Mouse (Mus musculus) kidney, postnatal 4 days (tissue): ENCODE measurements around the gene Trim65.
A peak's percentile ranks its signal among the peaks of the same experiment; 100 is the strongest.
"Not testable (repeated sequence)": the region's sequence is repeated elsewhere in the genome, so short reads cannot be mapped to it uniquely, and the experiment has no call there.

Source experiments
- DNase-seq, 2 experiments: peaks; one replicate each; pipeline ENCODE4 v3.0.0; 2021; ENCODE audit warnings: mixed read lengths in 2 of 2

The Trim65 gene

GRCm38 (mm10) chr11:116138468-116139138 lies 7.7 kb upstream of the Trim65 start, which contains the start of gene Mrpl38:
Gene Mrpl38, minus strand, starts transcription at chr11:116138868.
- peak; percentile 92 to 94 for DNase-seq

- DNase-seq: no peak
Observed at GRCm38 (mm10) chr11:116138096-116138467, 7.2 kb upstream of the Trim65 start.

- DNase-seq: no peak
Observed at GRCm38 (mm10) chr11:116134171-116134570, 3.2 kb upstream of the Trim65 start.

GRCm38 (mm10) chr11:116133497-116133896 lies 2.6 kb upstream of the Trim65 start:
- no peak for DNase-seq

GRCm38 (mm10) chr11:116132366-116133333 lies 1.7 kb upstream of the Trim65 start:
- peak; percentile 14 to 34 for DNase-seq

- no peak for DNase-seq
Observed at GRCm38 (mm10) chr11:116131349-116132170, 632 bp upstream of the Trim65 start.

- no peak for DNase-seq
Observed at GRCm38 (mm10) chr11:116129993-116130487, 888 bp downstream of the Trim65 start.

GRCm38 (mm10) chr11:116129091-116129790 lies 1.7 kb downstream of the Trim65 start:
- DNase-seq: no peak

GRCm38 (mm10) chr11:116127986-116128385 lies 2.9 kb downstream of the Trim65 start:
- DNase-seq: peak; percentile 34 to 46

GRCm38 (mm10) chr11:116127156-116127980 lies 3.6 kb downstream of the Trim65 start, which contains the start of gene Trim47:
Gene Trim47, minus strand, starts transcription at chr11:116127210.
- peak; percentile 94 to 96 for DNase-seq

- no peak for DNase-seq
Observed at GRCm38 (mm10) chr11:116126261-116126660, 4.7 kb downstream of the Trim65 start.

- DNase-seq: not testable (repeated sequence)
Observed at GRCm38 (mm10) chr11:116121731-116122245, 9.1 kb downstream of the Trim65 start.

GRCm38 (mm10) chr11:116117819-116118218 lies 13.1 kb downstream of the Trim65 start:
- DNase-seq: peak; percentile 49 to 54

GRCm38 (mm10) chr11:116117241-116117640 lies 13.7 kb downstream of the Trim65 start:
- no peak for DNase-seq

GRCm38 (mm10) chr11:116111611-116112203 lies 19.2 kb downstream of the Trim65 start:
- DNase-seq: peak; percentile 45 to 59

GRCm38 (mm10) chr11:116111067-116111466 lies 19.9 kb downstream of the Trim65 start:
- DNase-seq: no peak

GRCm38 (mm10) chr11:116110540-116110939 lies 20.4 kb downstream of the Trim65 start:
- no peak for DNase-seq

GRCm38 (mm10) chr11:116110131-116110530 lies 20.8 kb downstream of the Trim65 start:
- DNase-seq: peak; percentile 82 to 87

GRCm38 (mm10) chr11:116109441-116110081 lies 21.4 kb downstream of the Trim65 start:
- peak; percentile 60 to 74 for DNase-seq
